Mouse (Mus musculus) testis, adult 2 months (tissue): ENCODE measurements around the gene Minar1.

Experiments used
- CTCF ChIP-seq: fragments of 200-500 bp; IDR thresholded peaks from 2 replicates; pipeline ENCODE4 v1.5.1; 2012; ENCODE audit warnings: low read depth, mild to moderate bottlenecking, inconsistent platforms, low read length, moderate library complexity; ENCODE audit not compliant: control insufficient read depth, insufficient read depth, insufficient replicate concordance
- POLR2A ChIP-seq: fragments of 200-500 bp; IDR thresholded peaks from 2 replicates; pipeline ENCODE4 v1.6.1; 2012; ENCODE audit warnings: low read depth, mild to moderate bottlenecking, inconsistent platforms, low read length, moderate library complexity; ENCODE audit not compliant: control insufficient read depth

- TF ChIP-seq CTCF (no peak), POLR2A (no peak)
Observed at GRCm38 (mm10) chr9:89592391-89592790, 30.5 kb downstream of the Minar1 start.
